Mouse (Mus musculus): Measurements from ENCODE around the gene Oxnad1. TPM values are rescaled to one million over a fixed set of nuclear protein-coding genes. Genes with fewer than 3 reads are reported as not detected.
A peak's percentile ranks its signal among the peaks of the same experiment; 100 is the strongest.

Gene Oxnad1
- 41.4 and 47.0 TPM in 2 replicates for total RNA-seq (2017)

DNA sequence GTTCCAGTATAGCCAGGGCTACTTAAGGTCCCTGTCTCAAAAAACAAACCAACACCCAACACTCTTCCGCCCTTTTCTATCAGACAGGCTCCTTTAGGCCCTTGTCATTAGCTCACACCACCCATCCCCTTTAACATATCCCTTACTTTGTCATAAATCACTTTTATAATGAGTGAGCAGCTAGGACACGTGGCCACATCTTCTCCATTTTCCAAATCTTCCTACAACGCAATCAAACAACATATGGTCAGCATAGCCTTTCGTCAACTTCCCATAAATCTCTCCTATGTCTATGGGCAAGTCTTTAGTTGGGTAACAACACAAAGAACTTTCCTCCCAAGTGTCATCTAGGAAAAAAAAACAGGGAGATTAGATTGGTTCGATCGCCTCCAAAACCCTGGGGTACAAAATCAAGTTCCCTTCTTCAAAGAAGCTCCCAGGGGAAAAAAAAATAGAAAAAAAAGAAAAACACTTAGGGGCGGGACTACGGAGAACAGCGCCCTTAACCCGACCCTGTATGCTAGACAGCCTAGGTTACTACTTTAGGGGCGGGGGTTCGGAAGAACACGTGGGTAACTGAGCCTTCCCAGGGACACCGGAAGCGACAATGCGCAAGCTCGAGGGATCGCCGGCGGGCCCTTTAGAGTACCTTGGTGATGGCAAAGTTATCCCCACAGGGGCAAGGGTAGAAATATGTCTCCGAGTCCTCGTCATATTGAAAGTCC, at the start of gene Oxnad1:
Oxnad1 (plus strand) TSS at position 614 of the 725 bp plus-strand sequence.
- ATAC-seq (replicated peaks; ENCODE audit: low read depth, poor library complexity, severe bottlenecking) = peak; percentile 89

DNA sequence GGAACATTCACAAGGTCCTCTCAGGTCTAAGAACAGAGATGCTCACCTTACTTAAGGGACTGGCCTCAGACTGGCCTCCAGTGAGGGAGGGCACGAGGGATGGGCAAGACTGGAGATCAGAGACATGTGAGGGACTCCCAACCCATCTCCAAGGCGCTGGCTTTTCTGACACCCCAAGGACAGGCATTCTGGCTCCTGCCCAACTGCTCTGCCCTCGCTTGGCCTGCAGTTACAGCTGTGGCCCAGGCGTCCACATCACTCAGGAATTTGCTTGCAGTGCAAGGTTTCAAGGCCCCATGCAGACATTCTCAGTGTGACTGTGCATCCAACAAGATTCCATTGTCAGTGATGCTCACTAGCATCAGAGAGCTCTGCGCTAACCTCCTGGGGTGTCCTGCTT, 48.7 kb upstream of the Oxnad1 start:
- no peak for ATAC-seq (replicated peaks; ENCODE audit: low read depth, poor library complexity, severe bottlenecking)

DNA sequence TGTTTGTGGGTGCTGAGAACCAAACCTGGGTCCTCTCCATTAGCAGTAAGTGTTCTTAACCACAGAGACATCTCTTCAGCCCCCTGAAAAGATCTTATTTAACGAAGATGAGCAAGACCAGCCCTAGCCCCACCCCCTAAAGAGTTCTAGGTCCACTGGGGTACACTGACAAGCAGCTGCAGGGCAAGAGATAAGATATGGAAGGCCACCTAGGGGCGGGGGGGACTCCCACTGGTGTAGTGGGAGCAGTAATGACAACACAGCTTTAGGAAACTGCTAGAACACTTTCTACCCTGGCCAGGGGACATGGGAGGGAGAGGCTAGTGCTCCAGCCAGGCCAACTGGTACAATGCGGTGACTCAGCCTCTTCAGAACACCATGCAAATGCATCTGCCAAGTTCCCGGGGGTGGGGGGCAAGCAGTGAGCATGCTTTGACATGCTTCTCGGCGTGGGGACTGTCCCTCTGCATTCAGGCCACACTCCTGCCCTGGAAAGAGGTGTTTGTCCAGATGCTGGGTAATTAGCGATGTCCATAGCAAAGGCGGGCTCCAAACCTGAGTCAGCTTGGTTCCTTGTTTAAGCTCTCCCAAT, 47.4 kb upstream of the Oxnad1 start:
- ATAC-seq (replicated peaks; ENCODE audit: low read depth, poor library complexity, severe bottlenecking) = 0 out of 2 replicates have a peak, but pooled peaks have one; percentile 22

DNA sequence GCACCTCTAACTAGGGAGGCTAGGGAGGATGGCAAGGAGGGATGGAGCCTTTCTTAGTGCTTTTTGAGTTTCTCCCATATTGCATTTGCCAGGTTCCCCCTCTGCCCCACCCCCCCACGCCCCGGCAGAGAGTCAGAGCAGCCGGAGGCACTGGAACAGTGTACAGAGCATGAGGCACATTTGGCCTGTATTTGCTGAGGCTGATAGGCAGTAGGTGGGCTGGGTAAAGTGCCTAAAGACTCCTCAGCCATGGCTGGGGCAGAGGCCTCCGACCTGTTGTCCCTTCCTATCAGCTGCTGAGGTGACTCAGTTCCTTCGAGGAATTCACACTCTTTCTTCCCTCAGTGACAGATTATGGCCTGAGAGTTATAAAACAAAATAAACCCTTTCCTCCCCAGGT, 43.1 kb upstream of the Oxnad1 start:
- no peak for ATAC-seq (replicated peaks; ENCODE audit: low read depth, poor library complexity, severe bottlenecking)

DNA sequence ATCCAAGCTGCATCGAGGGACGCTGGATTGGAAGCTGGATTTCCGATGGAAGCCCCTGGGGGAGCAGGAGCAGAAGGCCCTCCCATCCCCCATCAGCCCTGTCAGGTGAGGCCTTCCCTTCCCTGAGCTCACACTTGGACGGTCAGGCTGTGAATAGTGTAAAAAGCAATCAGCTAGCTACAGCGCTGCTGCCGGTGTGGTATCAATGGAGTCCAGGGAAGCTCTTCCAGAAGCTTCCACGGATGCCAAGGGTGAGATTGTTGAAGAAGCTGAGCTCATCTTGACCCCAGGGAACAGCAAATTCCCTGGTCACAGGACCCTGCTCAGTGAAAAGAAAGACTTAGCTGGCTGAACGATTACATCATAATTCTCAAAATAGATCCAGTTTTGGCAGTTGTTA, 38.8 kb upstream of the Oxnad1 start:
- no peak for ATAC-seq (replicated peaks; ENCODE audit: low read depth, poor library complexity, severe bottlenecking)

DNA sequence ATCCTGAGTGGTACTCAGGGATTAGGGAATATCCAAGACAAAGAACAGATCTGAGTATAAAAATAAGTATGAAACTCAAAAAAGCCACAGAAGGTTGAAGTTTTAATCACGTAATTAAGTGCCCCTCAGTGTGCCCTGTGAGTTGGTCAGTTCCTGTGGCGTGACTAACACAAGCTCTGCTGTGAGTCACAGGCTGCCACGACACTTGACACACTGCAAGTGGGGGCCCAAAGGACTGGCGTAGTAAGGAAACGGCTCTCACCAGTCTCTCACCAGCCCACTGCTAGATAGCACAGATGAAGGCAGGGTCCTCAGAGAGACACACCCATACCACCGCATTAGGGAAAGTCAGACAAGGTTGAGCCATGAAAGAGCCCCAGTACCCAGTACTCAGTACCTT, 35.0 kb upstream of the Oxnad1 start:
- ATAC-seq (replicated peaks; ENCODE audit: low read depth, poor library complexity, severe bottlenecking) = no peak

DNA sequence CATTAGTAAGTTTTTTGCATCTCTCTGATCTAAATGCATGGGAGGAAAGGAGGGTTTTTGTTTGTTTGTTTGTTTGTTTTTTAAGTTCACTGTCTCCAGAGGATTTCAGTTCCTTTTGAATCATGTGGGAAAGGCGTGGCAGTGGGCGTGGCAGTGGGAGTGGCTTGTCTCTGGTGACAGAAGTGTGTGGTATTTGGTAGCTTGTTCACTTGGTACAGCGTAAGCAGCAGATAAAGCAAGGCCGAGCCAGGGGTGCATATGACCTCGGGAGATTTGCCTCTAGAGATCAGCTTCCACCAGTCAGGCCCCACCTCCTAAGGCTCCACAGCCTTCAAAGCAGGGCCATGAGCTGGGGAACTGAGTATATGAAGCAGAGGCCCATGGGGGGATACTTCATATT, 31.3 kb upstream of the Oxnad1 start:
- no peak for ATAC-seq (replicated peaks; ENCODE audit: low read depth, poor library complexity, severe bottlenecking)

DNA sequence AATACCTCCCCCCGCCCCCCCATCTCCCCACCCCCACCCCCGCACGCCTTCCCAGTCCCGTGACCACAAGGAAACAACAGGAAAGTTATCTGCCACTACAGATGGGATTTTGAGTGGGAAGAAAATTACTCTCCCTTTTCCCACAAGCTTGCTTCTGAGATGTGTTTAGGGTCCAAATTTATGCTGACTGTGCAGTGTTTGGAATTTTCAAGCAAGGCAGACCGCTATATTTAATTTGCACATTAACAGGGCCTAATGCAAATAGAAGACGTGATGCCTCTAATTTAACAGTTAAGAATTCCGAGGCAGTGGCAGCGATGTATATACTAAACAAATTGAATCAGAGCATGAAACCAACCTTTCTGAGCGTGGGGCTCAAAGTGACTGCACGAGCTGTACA, 30.4 kb upstream of the Oxnad1 start:
- no peak for ATAC-seq (replicated peaks; ENCODE audit: low read depth, poor library complexity, severe bottlenecking)

DNA sequence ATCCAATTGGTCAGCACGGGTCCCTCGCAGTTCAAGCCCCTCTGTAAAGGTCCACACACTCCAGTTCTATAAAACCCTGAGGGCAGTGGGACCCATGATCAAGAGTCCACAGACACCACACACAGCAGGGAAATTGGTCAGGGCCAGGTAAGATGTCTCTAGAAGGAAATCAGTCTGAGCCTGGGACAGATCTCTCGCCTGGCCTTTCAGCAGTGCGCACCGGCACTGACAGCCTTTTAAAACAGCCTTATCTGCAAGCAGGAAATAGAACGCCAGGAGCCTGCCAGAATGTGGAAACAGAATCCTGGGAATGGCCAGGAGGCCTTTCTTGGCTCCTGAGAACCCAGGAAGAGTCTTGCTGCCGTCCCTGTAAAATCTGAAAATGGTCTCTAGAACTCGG, 29.4 kb upstream of the Oxnad1 start:
- no peak for ATAC-seq (replicated peaks; ENCODE audit: low read depth, poor library complexity, severe bottlenecking)

DNA sequence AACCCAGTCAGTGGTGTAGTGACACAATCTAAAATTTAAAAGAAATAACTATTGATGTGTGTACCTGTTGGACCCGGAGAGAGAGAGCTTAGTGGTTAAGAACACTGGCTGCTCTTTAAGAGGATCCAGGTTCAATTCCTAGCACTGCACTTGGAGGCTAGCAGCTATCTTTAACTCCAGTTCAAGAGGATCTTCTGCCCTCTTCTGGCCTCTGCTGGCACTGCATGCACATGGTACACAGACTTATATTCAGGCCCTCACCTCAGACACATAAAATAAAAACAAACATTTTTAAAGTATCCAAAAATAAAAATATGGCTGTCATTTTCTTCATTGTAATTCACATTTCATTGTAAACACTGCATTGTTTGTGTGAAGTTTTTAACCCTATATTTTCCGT, 28.5 kb upstream of the Oxnad1 start:
- no peak for ATAC-seq (replicated peaks; ENCODE audit: low read depth, poor library complexity, severe bottlenecking)

DNA sequence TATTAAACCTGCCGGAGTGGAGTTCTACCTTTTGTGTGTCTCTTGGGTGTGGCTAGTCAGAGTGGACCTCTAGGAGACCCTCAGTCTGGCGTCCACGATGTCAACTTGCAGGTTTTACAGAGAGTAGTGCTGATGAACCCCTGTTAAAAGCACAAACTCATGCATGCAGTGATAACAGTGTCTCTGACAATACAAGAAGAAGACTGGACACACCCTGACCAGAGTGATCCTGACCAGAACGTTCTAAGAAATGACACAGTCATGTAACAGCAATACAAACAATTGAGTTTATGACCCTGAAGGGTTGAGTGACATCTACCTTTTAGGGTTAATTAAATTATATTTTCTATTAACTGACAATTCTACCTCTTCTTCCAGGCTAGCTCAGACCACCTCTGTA, 27.5 kb upstream of the Oxnad1 start:
- ATAC-seq (replicated peaks; ENCODE audit: low read depth, poor library complexity, severe bottlenecking) = no peak

DNA sequence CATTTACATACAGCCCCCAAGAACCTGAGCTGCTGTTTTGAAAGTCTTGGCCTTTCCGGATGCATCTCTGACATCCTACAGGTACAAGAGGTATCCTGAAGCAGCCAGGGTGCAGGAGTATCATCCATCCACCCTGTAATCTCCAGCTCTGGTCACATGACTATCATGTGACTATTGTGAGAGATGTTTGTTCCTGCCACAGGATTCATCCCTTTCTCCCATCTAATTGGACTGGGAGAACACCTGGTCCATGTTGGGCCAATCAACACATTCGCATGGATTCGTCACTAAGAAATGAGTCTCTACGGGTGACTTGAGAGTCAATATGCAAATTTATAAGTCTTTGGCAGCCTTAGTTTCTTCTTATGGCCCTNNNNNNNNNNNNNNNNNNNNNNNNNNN, 23.8 kb upstream of the Oxnad1 start:
- no peak for ATAC-seq (replicated peaks; ENCODE audit: low read depth, poor library complexity, severe bottlenecking)

DNA sequence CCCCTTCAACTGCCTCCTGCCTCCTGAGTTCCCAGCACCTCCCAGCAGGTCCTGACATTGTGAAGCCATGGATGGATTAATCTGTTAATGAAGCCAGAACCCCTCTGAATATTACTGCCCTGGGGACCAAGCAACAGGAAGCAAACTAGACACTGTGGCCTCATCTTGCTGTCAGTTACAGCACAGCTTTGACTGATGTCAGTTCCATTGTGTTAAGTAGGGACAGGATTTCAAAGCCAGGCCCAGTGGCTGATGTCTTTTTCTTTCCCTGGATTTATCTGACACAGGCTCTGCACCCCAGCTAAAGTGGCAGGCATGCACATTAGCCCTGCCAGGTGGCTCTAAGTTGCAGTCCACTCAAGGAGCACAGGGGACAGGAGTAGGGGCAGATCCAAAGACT, 12.4 kb upstream of the Oxnad1 start:
- ATAC-seq (replicated peaks; ENCODE audit: low read depth, poor library complexity, severe bottlenecking) = no peak

DNA sequence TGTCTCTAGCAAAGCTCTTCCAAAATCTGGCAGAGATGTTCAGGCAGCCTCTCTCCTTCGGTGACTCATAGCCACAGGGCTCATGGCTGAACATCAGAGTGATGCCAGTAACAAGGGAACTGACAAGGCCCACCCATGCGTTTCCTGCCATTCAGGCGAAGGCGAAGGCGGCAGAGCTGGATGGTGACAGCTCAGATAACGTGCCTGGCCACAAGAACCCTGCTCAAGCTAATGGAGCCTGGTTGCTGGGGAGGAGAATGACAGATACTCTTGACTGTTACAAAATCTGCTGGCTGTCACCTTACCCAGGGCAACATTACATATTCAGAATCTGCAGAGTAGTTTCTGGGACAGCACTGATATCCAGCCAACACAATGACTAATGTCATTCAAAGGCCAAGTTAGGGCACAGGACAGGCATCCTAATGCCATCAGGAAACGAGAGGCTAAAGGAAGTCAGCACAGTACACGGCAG, 11.9 kb upstream of the Oxnad1 start:
- peak; percentile 84 for ATAC-seq (replicated peaks; ENCODE audit: low read depth, poor library complexity, severe bottlenecking)

DNA sequence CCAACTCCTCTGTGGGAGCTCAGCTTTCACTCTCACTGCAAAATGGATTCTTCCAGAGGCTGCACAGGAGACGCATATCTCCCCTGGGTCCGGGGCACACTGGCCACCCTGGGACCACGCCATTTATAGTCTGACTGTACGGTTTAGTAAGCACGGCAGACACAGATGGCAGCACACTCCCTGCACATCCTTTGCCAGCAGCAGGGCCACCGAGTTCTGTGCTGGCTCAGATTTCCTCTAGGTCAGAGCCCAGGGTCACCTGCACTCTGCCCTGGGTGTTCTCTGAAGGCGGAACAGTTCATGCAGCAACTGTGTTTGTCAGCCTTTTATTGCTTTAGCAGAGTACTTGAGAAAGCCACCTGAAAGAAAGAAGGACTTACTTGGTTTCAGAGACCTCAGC, 11.3 kb upstream of the Oxnad1 start:
- ATAC-seq (replicated peaks; ENCODE audit: low read depth, poor library complexity, severe bottlenecking) = no peak

DNA sequence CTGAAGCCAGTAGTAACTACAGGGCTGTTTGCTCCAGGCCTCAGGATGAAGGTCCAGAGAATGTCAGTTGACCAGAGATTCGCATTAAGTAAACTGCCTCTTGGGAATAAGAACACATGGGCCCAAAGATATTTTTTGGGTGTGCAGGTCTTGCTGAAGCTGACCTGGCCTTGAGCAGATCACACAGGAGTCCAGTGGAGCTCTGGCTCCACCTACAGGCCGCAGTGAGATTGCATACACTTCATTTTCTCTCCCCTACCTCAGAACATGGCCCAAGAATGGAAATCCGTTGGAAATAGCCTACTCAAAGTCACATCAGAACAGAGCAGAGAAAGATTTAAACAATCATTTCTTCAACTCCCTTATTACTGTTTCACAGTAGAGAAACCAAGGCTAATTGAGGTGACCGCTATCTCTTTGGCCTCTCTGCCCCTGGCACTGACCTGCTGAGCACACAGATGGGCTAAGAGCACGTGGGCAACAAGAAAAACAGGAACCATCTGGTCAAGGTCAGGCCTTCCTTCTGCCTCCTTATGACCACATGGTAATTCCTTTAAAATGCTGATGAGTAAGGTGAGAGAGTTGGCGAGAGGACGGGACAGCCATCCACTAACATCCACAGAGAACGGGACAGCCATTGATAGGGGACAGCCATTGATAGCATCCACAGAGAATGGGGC, 8.1 kb upstream of the Oxnad1 start:
- ATAC-seq (replicated peaks; ENCODE audit: low read depth, poor library complexity, severe bottlenecking) = peak; percentile 72

DNA sequence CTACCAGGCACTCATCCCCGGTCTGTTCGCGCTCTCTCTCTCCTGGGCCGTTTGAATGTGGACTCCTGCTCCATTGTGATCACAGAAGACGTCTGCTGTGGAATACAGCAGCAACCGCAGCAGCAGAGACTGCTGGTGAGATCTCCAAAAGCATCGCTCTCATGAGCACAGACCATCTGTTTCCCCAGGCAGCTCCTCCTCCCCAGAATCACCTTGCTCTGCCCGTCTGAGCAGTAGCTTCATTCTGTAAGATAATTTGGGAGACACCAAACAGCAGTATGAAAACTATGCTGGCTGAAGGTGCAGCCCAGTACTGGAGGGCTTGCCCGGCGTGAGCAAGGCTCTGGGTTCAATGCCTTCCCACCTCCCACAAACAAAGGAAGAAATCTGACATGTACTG, 4.1 kb upstream of the Oxnad1 start:
- ATAC-seq (replicated peaks; ENCODE audit: low read depth, poor library complexity, severe bottlenecking) = no peak

DNA sequence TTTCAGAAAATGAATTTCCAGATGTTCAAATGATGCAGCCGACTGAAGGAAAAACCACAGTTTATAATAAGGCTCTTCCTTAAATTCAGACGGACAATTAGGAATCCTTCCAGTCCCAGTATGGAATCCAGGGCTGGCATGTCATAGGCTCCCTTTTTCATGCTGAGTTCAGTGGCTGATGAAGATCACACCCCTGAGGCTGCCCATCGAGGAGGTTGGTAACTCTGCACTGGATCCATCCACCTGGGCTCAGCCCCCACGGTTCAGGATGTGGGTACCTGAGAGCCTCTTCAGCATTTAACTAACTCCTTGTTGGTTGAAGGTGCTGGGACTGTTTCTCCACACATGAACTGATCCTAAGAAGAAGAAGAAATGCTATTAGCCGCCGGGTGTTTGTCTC, 2.3 kb upstream of the Oxnad1 start:
- no peak for ATAC-seq (replicated peaks; ENCODE audit: low read depth, poor library complexity, severe bottlenecking)

DNA sequence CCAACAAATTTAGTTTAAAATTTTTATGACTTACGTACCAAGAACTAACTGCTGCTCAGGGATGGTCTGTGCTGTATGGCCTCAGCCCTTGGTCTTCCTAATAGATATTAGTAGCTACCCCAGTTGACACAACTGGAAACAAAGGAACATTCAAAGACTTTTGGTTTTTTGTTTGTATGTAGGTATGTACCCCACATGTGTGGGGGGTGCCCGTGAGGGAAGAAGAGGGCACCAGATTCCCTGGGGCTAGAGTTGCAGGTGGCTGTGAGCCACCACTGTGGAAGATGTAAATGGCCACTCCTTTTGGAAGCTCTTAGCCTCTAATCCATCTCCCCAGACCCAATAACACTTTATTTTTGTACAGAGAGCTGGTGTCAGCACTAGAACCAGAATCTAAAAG, 1.7 kb upstream of the Oxnad1 start:
- no peak for ATAC-seq (replicated peaks; ENCODE audit: low read depth, poor library complexity, severe bottlenecking)

DNA sequence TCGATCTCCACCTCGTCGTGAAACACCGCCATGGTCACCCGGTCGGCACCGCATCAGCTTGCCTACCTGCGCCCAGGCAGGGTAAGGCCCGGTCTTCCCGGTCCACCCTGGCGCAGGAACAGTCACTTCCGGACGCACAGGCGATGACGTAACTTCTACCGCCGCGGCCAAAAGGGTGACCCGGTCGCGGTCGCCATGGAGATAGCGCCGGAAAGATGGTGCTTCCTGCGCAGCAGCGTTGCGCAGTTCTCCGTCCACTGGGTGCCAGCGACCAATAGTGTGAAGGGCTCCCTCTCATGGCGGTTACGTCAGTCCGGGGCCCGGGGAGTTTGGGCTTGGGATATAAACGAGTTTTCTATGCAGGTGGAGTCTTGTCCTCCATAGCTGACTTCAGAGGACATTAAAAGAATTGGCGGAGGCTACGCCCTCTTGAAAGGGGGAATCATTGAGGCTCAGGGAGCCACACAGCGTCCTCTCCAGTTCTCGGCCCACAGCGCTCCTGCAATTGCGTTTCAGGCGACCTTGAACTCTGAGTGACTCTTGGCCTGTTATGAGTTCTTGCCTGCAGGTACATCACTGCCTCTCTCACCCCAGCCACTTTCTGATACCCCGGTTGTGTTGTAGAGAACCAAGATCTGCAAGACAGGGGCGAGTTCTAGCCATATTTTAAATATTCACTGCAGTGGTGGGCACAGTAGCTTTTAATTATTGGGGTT, 470 bp downstream of the Oxnad1 start, which contains the start of gene Dph3:
Dph3 (minus strand) TSS at position 244 of the 716 bp plus-strand sequence.
- peak; percentile 88 for ATAC-seq (replicated peaks; ENCODE audit: low read depth, poor library complexity, severe bottlenecking)

DNA sequence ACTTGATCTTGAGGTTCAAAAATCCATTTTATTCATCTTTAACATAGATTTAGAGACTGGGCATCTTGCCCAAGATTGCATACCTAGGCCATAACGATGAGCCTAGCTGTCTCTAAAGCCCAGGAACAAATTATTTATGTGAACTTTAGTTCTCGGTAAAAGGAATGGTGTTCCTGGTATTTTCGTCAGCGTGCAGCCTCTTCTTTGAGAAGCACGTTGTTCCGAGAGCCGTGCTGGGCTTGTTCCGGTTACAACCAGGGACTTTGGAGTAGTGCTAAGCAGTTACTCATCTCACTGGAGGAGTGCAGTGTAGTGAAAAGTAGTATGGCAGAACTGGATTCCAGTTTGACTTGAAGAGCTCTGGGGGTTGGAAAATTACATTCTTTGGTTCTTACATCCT, 1.1 kb downstream of the Oxnad1 start:
- no peak for ATAC-seq (replicated peaks; ENCODE audit: low read depth, poor library complexity, severe bottlenecking)

All from common myeloid progenitor, adult 5-6 weeks (primary cell).